Mouse (Mus musculus) embryonic facial prominence, embryonic 13.5 days (tissue): ENCODE measurements around the gene Rprml. TPM values are rescaled to one million over a fixed set of nuclear protein-coding genes. Genes with fewer than 3 reads are reported as not detected.

ENCODE experiments used
- ATAC-seq: fragments of 200-750 bp; cut with Nextera tagmentation; 2 replicates; pipeline ENCODE4 v1.8.0; 2017; ENCODE audit warnings: low read depth; ENCODE audit not compliant: insufficient number of reproducible peaks, insufficient read depth, low FRiP score, low TSS enrichment
- H3K27ac ChIP-seq: fragments of 300-500 bp; sonication (generic); 2 replicates; pipeline ENCODE4 v1.5.1; 2015; ENCODE audit warnings: moderate library complexity, mild to moderate bottlenecking, inconsistent platforms
- H3K27me3 ChIP-seq: fragments of 300-500 bp; sonication (generic); 2 replicates; pipeline ENCODE4 v1.6.1; 2015; ENCODE audit warnings: mild to moderate bottlenecking, inconsistent platforms
- H3K36me3 ChIP-seq: fragments of 300-500 bp; sonication (generic); 2 replicates; pipeline ENCODE4 v1.6.1; 2015; ENCODE audit warnings: mild to moderate bottlenecking, inconsistent platforms
- H3K4me1 ChIP-seq: fragments of 300-500 bp; sonication (generic); 2 replicates; pipeline ENCODE4 v1.6.1; 2015; ENCODE audit warnings: inconsistent platforms
- H3K4me2 ChIP-seq: fragments of 300-500 bp; sonication (generic); 2 replicates; pipeline ENCODE4 v1.6.1; 2015; ENCODE audit warnings: moderate library complexity, mild to moderate bottlenecking, inconsistent platforms
- H3K4me3 ChIP-seq: fragments of 300-500 bp; sonication (generic); 2 replicates; pipeline ENCODE4 v1.5.1; 2015; ENCODE audit warnings: mild to moderate bottlenecking, inconsistent platforms
- H3K9ac ChIP-seq: fragments of 300-500 bp; sonication (generic); 2 replicates; pipeline ENCODE4 v1.6.1; 2015; ENCODE audit warnings: mild to moderate bottlenecking, inconsistent platforms
- H3K9me3 ChIP-seq: fragments of 300-500 bp; sonication (generic); 2 replicates; pipeline ENCODE4 v1.6.1; 2016; ENCODE audit warnings: inconsistent platforms
- WGBS: fragments of 180-500 bp; shearing (Covaris S2); methylation state at CpG from one replicate; pipeline ENCODE4 v1.1.7; 2015; ENCODE audit warnings: mixed read lengths; 5-methylcytosine and 5-hydroxymethylcytosine counted together
- polyA plus RNA-seq: library from polyadenylated mRNA; unstranded; fragments of >200 nt; fragmentation: Nextera tagmentation; extraction: Ambion mirVana; gene quantifications from 2 replicates; pipeline ENCODE4 v1.2.1, GENCODE M21; 2015

Gene Rprml
- polyA plus RNA-seq, 1 experiment from 2014 or later, result 2.3 TPM

- Histone ChIP-seq H3K36me3 (no peaks in the 10 kb centered on the region), H3K27me3 (peaks cover 61% of the 10 kb centered on the region), H3K4me1 (peaks cover 24% of the 10 kb centered on the region), H3K9ac (no peak overlapping the region), H3K27ac (no peak overlapping the region), H3K4me2 (no peak overlapping the region), H3K9me3 (no peaks in the 10 kb centered on the region), H3K4me3 (no peak overlapping the region)
- ATAC-seq, result no peak
- WGBS, result 73% methylated on average over 6 of the region's 6 CpGs
Measured at GRCm38 (mm10) chr11:103646301-103646700, 3.1 kb upstream of the Rprml start.

DNA sequence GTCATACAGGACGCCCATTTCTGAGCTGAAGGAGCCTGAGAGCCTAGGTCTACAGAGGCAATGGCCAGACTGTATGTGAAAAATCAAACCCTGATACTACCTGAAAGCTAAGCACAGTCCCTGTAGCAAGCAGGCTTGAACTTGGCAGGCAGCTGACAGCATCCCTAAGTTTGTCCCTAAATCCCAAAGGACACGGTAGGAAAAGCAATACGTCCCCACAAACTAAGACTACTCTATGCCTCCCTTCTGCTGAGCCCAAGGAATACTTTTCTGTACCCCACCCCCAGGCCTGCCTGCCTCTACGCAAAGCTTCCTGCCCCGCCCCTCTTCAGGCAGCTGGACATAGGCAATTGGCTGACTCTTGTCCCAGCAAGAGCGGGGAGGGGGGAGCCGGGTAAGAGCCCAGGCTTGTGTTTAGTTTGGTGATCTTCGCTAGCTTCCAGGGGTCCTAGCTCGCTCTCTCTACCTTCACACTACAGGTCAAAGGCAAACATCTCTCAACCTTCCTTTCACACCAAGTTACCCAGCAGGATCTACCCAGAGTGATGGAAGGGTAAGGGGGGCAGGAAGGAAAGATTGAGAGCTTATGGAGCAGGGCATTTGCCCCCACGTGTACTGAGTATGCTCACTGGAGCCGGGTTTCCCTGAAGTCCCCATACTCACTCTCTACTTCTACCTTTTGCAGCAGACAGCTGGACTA is 1.3 kb upstream of the Rprml start:
- Histone ChIP-seq H3K27me3 (peaks cover 77% of the 10 kb centered on the region), H3K4me1 (peaks cover 24% of the 10 kb centered on the region), H3K9me3 (no peaks in the 10 kb centered on the region), H3K27ac (no peak overlapping the region), H3K36me3 (no peaks in the 10 kb centered on the region), H3K9ac (no peak overlapping the region), H3K4me2 (no peak overlapping the region), H3K4me3 (no peak overlapping the region; the same call in 1 of the 2 replicates)
- WGBS, result 7% methylated on average over 11 of the region's 11 CpGs
- no peak for ATAC-seq

- Histone ChIP-seq H3K9ac (no peak overlapping the region), H3K4me3 (peak overlapping the region; percentile 47), H3K27ac (no peak overlapping the region), H3K9me3 (no peaks in the 10 kb centered on the region), H3K4me1 (peaks cover 24% of the 10 kb centered on the region), H3K36me3 (no peaks in the 10 kb centered on the region), H3K27me3 (peaks cover 83% of the 10 kb centered on the region), H3K4me2 (no peak overlapping the region)
- 20% methylated on average over 7 of the region's 7 CpGs for WGBS
- ATAC-seq, result no peak
Measured at GRCm38 (mm10) chr11:103648656-103649055, 714 bp upstream of the Rprml start.

GRCm38 (mm10) chr11:103649983-103650493 is 668 bp downstream of the Rprml start:
- Histone ChIP-seq H3K27me3 (peaks cover 97% of the 10 kb centered on the region), H3K36me3 (no peaks in the 10 kb centered on the region), H3K4me3 (peak overlapping the region; percentile 47), H3K9ac (peak overlapping the region; percentile 63; the same call in 1 of the 2 replicates), H3K4me1 (peaks cover 24% of the 10 kb centered on the region), H3K27ac (no peak overlapping the region), H3K9me3 (no peaks in the 10 kb centered on the region), H3K4me2 (peak overlapping the region; percentile 82)
- ATAC-seq, result no peak
- WGBS, result under 1% methylated on average over 37 of the region's 37 CpGs

- no peak overlapping the region for H3K4me2 ChIP-seq
- H3K27me3 ChIP-seq, result peaks cover 100% of the 10 kb centered on the region
- H3K27ac ChIP-seq, result no peak overlapping the region
- no peaks in the 10 kb centered on the region for H3K9me3 ChIP-seq
- no peaks in the 10 kb centered on the region for H3K36me3 ChIP-seq
- no peak overlapping the region for H3K4me3 ChIP-seq
- peaks cover 24% of the 10 kb centered on the region for H3K4me1 ChIP-seq
- 86% methylated on average over 6 of the region's 6 CpGs for WGBS
- no peak overlapping the region for H3K9ac ChIP-seq
- no peak for ATAC-seq
Measured at GRCm38 (mm10) chr11:103651426-103651825, 2.1 kb downstream of the Rprml start.

GRCm38 (mm10) chr11:103653359-103653965 is 4.1 kb downstream of the Rprml start:
- 73% methylated on average over 10 of the region's 10 CpGs for WGBS
- Histone ChIP-seq H3K27me3 (peaks cover 89% of the 10 kb centered on the region), H3K9ac (no peak overlapping the region), H3K4me2 (no peak overlapping the region), H3K36me3 (no peaks in the 10 kb centered on the region), H3K9me3 (no peaks in the 10 kb centered on the region), H3K4me1 (peaks cover 18% of the 10 kb centered on the region), H3K27ac (no peak overlapping the region), H3K4me3 (no peak overlapping the region)
- ATAC-seq, result no peak

DNA sequence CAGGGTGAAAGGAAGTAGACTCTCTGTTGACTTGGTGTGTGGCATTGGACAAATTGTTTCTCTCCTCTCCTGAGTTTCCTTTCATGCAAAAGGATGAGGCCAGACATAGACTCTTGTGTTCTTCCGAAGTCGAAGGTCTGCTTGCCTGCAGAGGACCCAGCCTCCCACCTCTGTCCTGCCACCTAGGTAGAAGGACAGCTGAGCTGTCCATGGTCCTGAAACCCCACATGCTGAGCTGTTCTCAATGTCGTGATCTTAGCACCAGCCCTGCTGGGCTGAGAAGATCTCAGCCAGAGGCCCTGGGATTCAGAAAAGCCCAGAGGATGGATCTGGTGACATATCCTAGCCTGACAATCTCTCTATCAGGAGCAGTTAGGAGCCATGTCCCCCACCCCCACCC is 7.2 kb downstream of the Rprml start:
- Histone ChIP-seq H3K4me1 (no peaks in the 10 kb centered on the region), H3K9ac (no peak overlapping the region), H3K27ac (no peak overlapping the region), H3K4me3 (no peak overlapping the region), H3K27me3 (peaks cover 58% of the 10 kb centered on the region), H3K9me3 (no peaks in the 10 kb centered on the region), H3K36me3 (no peaks in the 10 kb centered on the region), H3K4me2 (no peak overlapping the region)
- 10% methylated on average over 3 of the region's 3 CpGs for WGBS
- no peak for ATAC-seq

- Histone ChIP-seq H3K4me1 (no peaks in the 10 kb centered on the region), H3K27ac (no peak overlapping the region), H3K9me3 (no peaks in the 10 kb centered on the region), H3K9ac (no peak overlapping the region), H3K27me3 (peaks cover 52% of the 10 kb centered on the region), H3K4me2 (no peak overlapping the region), H3K4me3 (no peak overlapping the region), H3K36me3 (no peaks in the 10 kb centered on the region)
- ATAC-seq, result no peak
- WGBS, result 64% methylated on average over 7 of the region's 7 CpGs
Measured at GRCm38 (mm10) chr11:103658189-103658588, 8.8 kb downstream of the Rprml start.

- Histone ChIP-seq H3K9ac (no peak overlapping the region), H3K9me3 (no peaks in the 10 kb centered on the region), H3K4me2 (no peak overlapping the region), H3K27me3 (peaks cover 35% of the 10 kb centered on the region), H3K4me1 (peaks cover 18% of the 10 kb centered on the region), H3K4me3 (no peak overlapping the region), H3K27ac (no peak overlapping the region), H3K36me3 (no peaks in the 10 kb centered on the region)
- ATAC-seq, result no peak
- WGBS, result 52% methylated on average over 4 of the region's 4 CpGs
Measured at GRCm38 (mm10) chr11:103661863-103662262, 12.5 kb downstream of the Rprml start.

DNA sequence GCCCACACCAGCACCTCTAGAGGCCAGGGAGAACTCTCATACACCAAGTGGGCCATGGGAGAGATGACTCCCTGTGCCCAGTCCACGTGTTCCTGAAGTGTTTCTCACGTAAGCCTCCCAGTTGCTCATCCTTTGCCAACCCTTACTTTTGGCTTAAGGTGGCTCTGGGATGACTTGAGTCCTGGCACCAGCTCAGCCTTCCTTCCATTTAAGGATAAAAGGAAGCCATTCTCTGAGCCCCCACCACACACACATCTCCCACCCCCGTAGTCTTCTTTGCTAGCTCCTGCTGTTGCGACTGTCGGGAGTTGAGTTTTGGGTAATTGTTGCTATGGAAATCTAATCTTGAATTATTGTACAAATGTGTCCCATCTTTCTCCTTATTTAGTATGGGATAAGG is 13.2 kb downstream of the Rprml start:
- no peak overlapping the region for H3K9ac ChIP-seq
- ATAC-seq, result no peak
- WGBS, result 70% methylated on average over 5 of the region's 5 CpGs
- H3K27me3 ChIP-seq, result peaks cover 41% of the 10 kb centered on the region
- H3K27ac ChIP-seq, result no peak overlapping the region
- H3K4me3 ChIP-seq, result no peak overlapping the region
- no peaks in the 10 kb centered on the region for H3K36me3 ChIP-seq
- H3K9me3 ChIP-seq, result no peaks in the 10 kb centered on the region
- no peak overlapping the region for H3K4me2 ChIP-seq
- peaks cover 18% of the 10 kb centered on the region for H3K4me1 ChIP-seq

- Histone ChIP-seq H3K27ac (no peak overlapping the region), H3K9ac (no peak overlapping the region), H3K4me3 (no peak overlapping the region), H3K4me2 (no peak overlapping the region), H3K27me3 (peaks cover 37% of the 10 kb centered on the region), H3K4me1 (peaks cover 18% of the 10 kb centered on the region), H3K36me3 (no peaks in the 10 kb centered on the region), H3K9me3 (no peaks in the 10 kb centered on the region)
- WGBS, result 81% methylated on average over 8 of the region's 8 CpGs
- no peak for ATAC-seq
Measured at GRCm38 (mm10) chr11:103663119-103663518, 13.7 kb downstream of the Rprml start.

DNA sequence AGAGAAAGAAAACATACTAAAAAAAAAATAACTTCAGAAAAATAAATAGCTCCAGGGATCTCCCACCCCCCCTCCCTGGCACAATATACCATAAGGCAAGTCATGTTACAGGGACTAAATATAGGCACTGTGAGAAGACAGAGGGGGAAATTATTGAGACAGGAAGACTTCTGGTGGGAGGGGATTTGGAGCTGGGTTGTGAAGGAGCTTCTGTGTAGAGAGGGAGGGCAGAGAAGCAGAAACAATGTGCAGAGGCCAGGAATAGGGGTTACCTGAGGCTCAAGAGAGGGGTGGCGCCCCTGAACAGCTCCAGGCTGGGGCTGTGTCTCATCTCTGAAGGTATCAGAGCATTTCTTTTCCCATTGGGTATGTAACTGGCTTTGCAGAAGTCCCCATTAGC is 16.3 kb downstream of the Rprml start:
- Histone ChIP-seq H3K27me3 (peaks cover 36% of the 10 kb centered on the region), H3K4me3 (no peak overlapping the region), H3K9ac (no peak overlapping the region), H3K27ac (no peak overlapping the region), H3K4me2 (no peak overlapping the region), H3K36me3 (no peaks in the 10 kb centered on the region), H3K9me3 (no peaks in the 10 kb centered on the region), H3K4me1 (peaks cover 18% of the 10 kb centered on the region)
- WGBS, result 50% methylated on average over 1 of the region's 1 CpGs
- no peak for ATAC-seq
